In genomic region chr4:134172391-134172790, GRCm38 (mm10) we compare ENCODE assay signal across 23 mouse cellular contexts. TPM values are rescaled to one million over a fixed set of nuclear protein-coding genes. Genes with fewer than 3 reads are reported as not detected.
A peak's percentile ranks its signal among the peaks of the same experiment; 100 is the strongest.
DNase-seq lines count a peak whose midpoint lies in the region; ATAC-seq and TF ChIP-seq lines count a peak whose summit lies in the region.
"Had no signal": no experiment of that assay in that cellular context is flagged by ENCODE, and none has a peak within 500 bp of the region (broad histone marks: within the 10 kb centered on the region; RNA-seq: fewer than 3 reads in every experiment).

No protein-coding gene starts in this region.

- no peak overlapping the region for H3K4me3 ChIP-seq in heart, embryonic 11.5 days (ENCODE audit: low read depth, low read length)
- H3K4me3 ChIP-seq in left cerebral cortex, adult 2 months = no peak overlapping the region
- H3K4me3 ChIP-seq: embryonic facial prominence, embryonic 13.5 days; hindbrain, embryonic 15.5 days; limb, embryonic 15.5 days; neural tube, embryonic 12.5 days had no signal

- no peak overlapping the region for H3K4me2 ChIP-seq in heart, embryonic 11.5 days
- H3K4me2 ChIP-seq: embryonic facial prominence, embryonic 13.5 days; hindbrain, embryonic 15.5 days; limb, embryonic 15.5 days; neural tube, embryonic 12.5 days had no signal

- no peaks in the 10 kb centered on the region for H3K4me1 ChIP-seq in heart, embryonic 11.5 days (ENCODE audit: control insufficient read depth, insufficient read depth, low read length)
- H3K4me1 ChIP-seq: embryonic facial prominence, embryonic 13.5 days; hindbrain, embryonic 15.5 days; limb, embryonic 15.5 days; neural tube, embryonic 12.5 days had no signal

- 79% methylated on average over 3 of the region's 3 CpGs for WGBS in heart, embryonic 11.5 days (ENCODE audit: insufficient replicate concordance)

- H3K36me3 ChIP-seq in heart, embryonic 11.5 days (ENCODE audit: control insufficient read depth, insufficient read depth, low read length) = peaks cover 2% of the 10 kb centered on the region; the same call in 1 of the 2 replicates

- no peak overlapping the region for H3K27ac ChIP-seq in heart, embryonic 11.5 days (ENCODE audit: low read depth, low read length)
- no peak overlapping the region for H3K27ac ChIP-seq in left cerebral cortex, adult 2 months
- H3K27ac ChIP-seq: embryonic facial prominence, embryonic 13.5 days; hindbrain, embryonic 15.5 days; limb, embryonic 15.5 days; neural tube, embryonic 12.5 days had no signal

- no peaks in the 10 kb centered on the region for H3K9me3 ChIP-seq in heart, embryonic 11.5 days (replicated peaks; ENCODE audit: control insufficient read depth, low read length)
- H3K9me3 ChIP-seq: embryonic facial prominence, embryonic 13.5 days; G1E; hindbrain, embryonic 15.5 days; limb, embryonic 15.5 days; neural tube, embryonic 12.5 days had no signal

- peak; percentile 44 to 47 for DNase-seq in heart, adult 18-20 months
- peak; percentile 35 to 68 for DNase-seq in left cerebral cortex, postnatal 25 days (ENCODE audit: low spot score in 2 of 2)
- no peak for DNase-seq in left cerebral cortex, adult 2 months (ENCODE audit: extremely low spot score in 1 of 2, low spot score in 2 of 2)
- peak; percentile 80 for DNase-seq in NIH3T3 (ENCODE audit: low read depth)
- DNase-seq in heart, postnatal 10 days = peak; percentile 55 to 65
- DNase-seq in kidney, adult 8-10 months = no peak
- DNase-seq in thymus, postnatal 4 days = no peak
- DNase-seq: cerebellum, adult 8-10 months; kidney, adult 18-20 months; kidney, postnatal 25 days; liver, postnatal 0 days had no signal

- ATAC-seq in heart, embryonic 11.5 days (replicated peaks; ENCODE audit: insufficient number of reproducible peaks, low FRiP score, low TSS enrichment) = no peak
- ATAC-seq: liver, postnatal 0 days had no signal

- intact Hi-C loops in left cerebral cortex, postnatal 25 days (cut with DNase I) = no loop called here
- intact Hi-C loops in left cerebral cortex, adult 2 months (cut with DNase I) = no loop called here
- intact Hi-C loops in heart, postnatal 10 days (cut with DNase I) = no loop called here

- no peaks in the 10 kb centered on the region for H3K27me3 ChIP-seq in heart, embryonic 11.5 days (ENCODE audit: control insufficient read depth, insufficient read depth, low read length)
- H3K27me3 ChIP-seq: embryonic facial prominence, embryonic 13.5 days; hindbrain, embryonic 15.5 days; limb, embryonic 15.5 days; neural tube, embryonic 12.5 days had no signal

- H3K9ac ChIP-seq in heart, embryonic 11.5 days (ENCODE audit: low read depth, low read length) = no peak overlapping the region
- H3K9ac ChIP-seq: embryonic facial prominence, embryonic 13.5 days; hindbrain, embryonic 15.5 days; limb, embryonic 15.5 days; liver, postnatal 0 days; neural tube, embryonic 12.5 days had no signal

- TF ChIP-seq CTCF in left cerebral cortex, adult 2 months (IDR thresholded peaks at IDR 0.05) = no peak

RNA-seq across cellular contexts. Expression of gene Cep85, which starts 14.5 kb away (rescaled TPM):
- total RNA-seq in heart, adult 18-20 months (2021) = 10 to 100 TPM; 40.4 to 41.9 TPM
- polyA plus RNA-seq in heart, embryonic 11.5 days (2014; fragmentation: Nextera tagmentation; extraction: Ambion mirVana) = 23.1 and 27.9 TPM in 2 replicates
- total RNA-seq in left cerebral cortex, postnatal 25 days (2021) = 10 to 100 TPM; 12.2 to 13.6 TPM
- 10 to 100 TPM; 14.9 to 16.5 TPM for total RNA-seq in left cerebral cortex, adult 2 months (2021)
- total RNA-seq in heart, postnatal 10 days (2021) = 10 to 100 TPM; 29.9 to 32.0 TPM

RNA-seq across cellular contexts. Expression of gene Gm7534, which starts 30.4 kb away (rescaled TPM):
- not detected for total RNA-seq in heart, adult 18-20 months (2021)
- polyA plus RNA-seq in heart, embryonic 11.5 days (2014; fragmentation: Nextera tagmentation; extraction: Ambion mirVana) = not detected in 2 replicates
- total RNA-seq in left cerebral cortex, postnatal 25 days (2021) = not detected
- not detected for total RNA-seq in left cerebral cortex, adult 2 months (2021)
- total RNA-seq in heart, postnatal 10 days (2021) = not detected
- total RNA-seq: layer of hippocampus, postnatal 25 days; megakaryocyte, adult 5-6 weeks; midbrain, postnatal 0 days had no signal
- polyA plus RNA-seq: cortical plate, adult 2 months; embryonic facial prominence, embryonic 13.5 days; G1E; gonadal fat pad, adult 2 months; hindbrain, embryonic 15.5 days; limb, embryonic 15.5 days; liver, postnatal 0 days; midbrain, postnatal 0 days; neural tube, embryonic 12.5 days; stomach, embryonic 14.5 days had no signal

RNA-seq across cellular contexts. Expression of gene Sh3bgrl3, which starts 43.8 kb away (rescaled TPM):
- total RNA-seq in heart, adult 18-20 months (2021) = 10 to 100 TPM; 34.0 to 42.8 TPM
- polyA plus RNA-seq in heart, embryonic 11.5 days (2014; fragmentation: Nextera tagmentation; extraction: Ambion mirVana) = 179 and 220 TPM in 2 replicates
- 100 to 1,000 TPM; 212 to 218 TPM for total RNA-seq in left cerebral cortex, postnatal 25 days (2021)
- 100 to 1,000 TPM; 185 to 191 TPM for total RNA-seq in left cerebral cortex, adult 2 months (2021)
- 10 to 100 TPM; 69.9 to 74.6 TPM for total RNA-seq in heart, postnatal 10 days (2021)

RNA-seq across cellular contexts. Expression of gene Catsper4, which starts 54.8 kb away (rescaled TPM):
- not detected for total RNA-seq in heart, adult 18-20 months (2021)
- not detected in 2 replicates for polyA plus RNA-seq in heart, embryonic 11.5 days (2014; fragmentation: Nextera tagmentation; extraction: Ambion mirVana)
- not detected for total RNA-seq in left cerebral cortex, postnatal 25 days (2021)
- not detected for total RNA-seq in left cerebral cortex, adult 2 months (2021)
- total RNA-seq in heart, postnatal 10 days (2021) = not detected
- total RNA-seq: G1E; layer of hippocampus, postnatal 25 days; megakaryocyte, adult 5-6 weeks; midbrain, postnatal 0 days had no signal
- polyA plus RNA-seq: cortical plate, adult 2 months; embryonic facial prominence, embryonic 13.5 days; G1E; liver, postnatal 0 days; neural tube, embryonic 12.5 days had no signal

Comparison
In these comparisons a context has a peak if more than half of its experiments do, and no peak if none do; other contexts are left out.
1. DNase-seq: peak in heart, adult 18-20 months (2 of 2), left cerebral cortex, postnatal 25 days (2 of 2), NIH3T3 (single experiment) and heart, postnatal 10 days (2 of 2); none in left cerebral cortex, adult 2 months (0 of 2), kidney, adult 8-10 months (0 of 2) and thymus, postnatal 4 days (single experiment).